Mouse (Mus musculus): ENCODE data around the gene Cdh13.

The Cdh13 gene

GRCm38 (mm10) chr8:119112861-119113260 is 829.3 kb downstream of the Cdh13 start:
- no peak for DNase-seq

GRCm38 (mm10) chr8:119121236-119121635 is 837.7 kb downstream of the Cdh13 start:
- no peak for DNase-seq

- DNase-seq = no peak
Measured at GRCm38 (mm10) chr8:119127841-119128240, 844.3 kb downstream of the Cdh13 start.

GRCm38 (mm10) chr8:119128266-119128665 is 844.7 kb downstream of the Cdh13 start:
- DNase-seq = no peak

GRCm38 (mm10) chr8:119156454-119156921 is 873.0 kb downstream of the Cdh13 start:
- DNase-seq = no peak

GRCm38 (mm10) chr8:119158628-119159027 is 875.1 kb downstream of the Cdh13 start:
- no peak for DNase-seq

- DNase-seq = no peak
Measured at GRCm38 (mm10) chr8:119159794-119160193, 876.3 kb downstream of the Cdh13 start.

GRCm38 (mm10) chr8:119164076-119164475 is 880.5 kb downstream of the Cdh13 start:
- DNase-seq = peak; percentile 4

- DNase-seq = no peak
Measured at GRCm38 (mm10) chr8:119177226-119177935, 893.8 kb downstream of the Cdh13 start.

GRCm38 (mm10) chr8:119180626-119181025 is 897.1 kb downstream of the Cdh13 start:
- no peak for DNase-seq

- DNase-seq = no peak
Measured at GRCm38 (mm10) chr8:119195695-119196094, 912.2 kb downstream of the Cdh13 start.

GRCm38 (mm10) chr8:119196486-119197150 is 913.1 kb downstream of the Cdh13 start:
- no peak for DNase-seq

GRCm38 (mm10) chr8:119208567-119208966 is 925.0 kb downstream of the Cdh13 start:
- DNase-seq = no peak

GRCm38 (mm10) chr8:119224547-119224946 is 941.0 kb downstream of the Cdh13 start:
- DNase-seq = peak; percentile 17

GRCm38 (mm10) chr8:119245181-119245580 is 961.6 kb downstream of the Cdh13 start:
- DNase-seq = no peak

- no peak for DNase-seq
Measured at GRCm38 (mm10) chr8:119245641-119246040, 962.1 kb downstream of the Cdh13 start.

GRCm38 (mm10) chr8:119254358-119254757 is 970.8 kb downstream of the Cdh13 start:
- DNase-seq = no peak

- peak; percentile 60 for DNase-seq
Measured at GRCm38 (mm10) chr8:119258642-119259041, 975.1 kb downstream of the Cdh13 start.

GRCm38 (mm10) chr8:119263750-119264149 is 980.2 kb downstream of the Cdh13 start:
- DNase-seq = no peak

GRCm38 (mm10) chr8:119266304-119266703 is 982.8 kb downstream of the Cdh13 start:
- DNase-seq = no peak

- no peak for DNase-seq
Measured at GRCm38 (mm10) chr8:119269576-119269975, 986.0 kb downstream of the Cdh13 start.

- DNase-seq = no peak
Measured at GRCm38 (mm10) chr8:119270371-119270770, 986.8 kb downstream of the Cdh13 start.

GRCm38 (mm10) chr8:119272891-119273290 is 989.4 kb downstream of the Cdh13 start:
- no peak for DNase-seq

GRCm38 (mm10) chr8:119275442-119275841 is 991.9 kb downstream of the Cdh13 start:
- no peak for DNase-seq
